ENCODE assay signal across 21 mouse cellular contexts in genomic region chr15:41332451-41332850, GRCm38 (mm10).
DNase-seq lines count a peak whose midpoint lies in the region; ATAC-seq lines count a peak whose summit lies in the region.
"Had no signal": no experiment of that assay in that cellular context is flagged by ENCODE, and none has a peak within 500 bp of the region (broad histone marks: within the 10 kb centered on the region; RNA-seq: fewer than 3 reads in every experiment).

No protein-coding gene starts in this region.

- DNase-seq in layer of hippocampus, adult 9-10 months (ENCODE audit: low spot score) = peak; percentile 18
- no peak for DNase-seq in layer of hippocampus, adult 8-10 months (ENCODE audit: low spot score in 2 of 2)
- no peak for DNase-seq in liver
- no peak for DNase-seq in kidney, postnatal 4 days
- DNase-seq: adrenal gland, adult 8-10 months; B cell, adult 2 months; cerebellum, adult 11-12 months; cerebellum, adult 9-10 months; cerebellum, postnatal 36 days; gastrocnemius, postnatal 36 days; heart, adult 11 months; heart, postnatal 36 days had no signal

- no peak overlapping the region for H3K4me2 ChIP-seq in liver, embryonic 12.5 days
- H3K4me2 ChIP-seq: forebrain, embryonic 15.5 days; heart, embryonic 13.5 days; hindbrain, embryonic 15.5 days had no signal

- H3K9ac ChIP-seq in liver, embryonic 12.5 days = no peak overlapping the region
- H3K9ac ChIP-seq: forebrain, embryonic 15.5 days; heart, embryonic 13.5 days; hindbrain, embryonic 15.5 days had no signal

- H3K27ac ChIP-seq in liver, embryonic 12.5 days = no peak overlapping the region
- H3K27ac ChIP-seq: embryonic facial prominence, embryonic 10.5 days; forebrain, embryonic 15.5 days; heart, embryonic 13.5 days; hindbrain, embryonic 15.5 days had no signal

- H3K4me1 ChIP-seq in erythroblast, embryonic 14.5 days (ENCODE audit: control insufficient read depth) = peaks cover 18% of the 10 kb centered on the region
- peaks cover 4% of the 10 kb centered on the region for H3K4me1 ChIP-seq in liver, embryonic 12.5 days
- H3K4me1 ChIP-seq: embryonic facial prominence, embryonic 10.5 days; forebrain, embryonic 15.5 days; heart, embryonic 13.5 days; hindbrain, embryonic 15.5 days had no signal

- no peaks in the 10 kb centered on the region for H3K9me3 ChIP-seq in erythroblast, embryonic 14.5 days (ENCODE audit: control insufficient read depth, low read length)
- H3K9me3 ChIP-seq in liver, embryonic 12.5 days (replicated peaks) = no peaks in the 10 kb centered on the region
- H3K9me3 ChIP-seq: embryonic facial prominence, embryonic 10.5 days; forebrain, embryonic 15.5 days; G1E; heart, embryonic 13.5 days; hindbrain, embryonic 15.5 days had no signal

- ATAC-seq in erythroblast, adult 5-6 weeks (replicated peaks; ENCODE audit: low FRiP score, poor library complexity, severe bottlenecking) = no peak
- ATAC-seq in liver, embryonic 12.5 days = no peak
- ATAC-seq: CD4-positive, CD25-positive, alpha-beta regulatory T cell, adult 4 months; forebrain, embryonic 15.5 days had no signal

- H3K4me3 ChIP-seq in erythroblast, embryonic 14.5 days (replicated peaks) = peak overlapping the region; percentile 41
- 0 out of 2 replicates have a peak overlapping the region, but pooled peaks have one; percentile 13 for H3K4me3 ChIP-seq in liver, embryonic 12.5 days
- H3K4me3 ChIP-seq: embryonic facial prominence, embryonic 10.5 days; forebrain, embryonic 15.5 days; heart, embryonic 13.5 days; hindbrain, embryonic 15.5 days had no signal

- H3K36me3 ChIP-seq in erythroblast, embryonic 14.5 days (ENCODE audit: control insufficient read depth) = no peaks in the 10 kb centered on the region
- no peaks in the 10 kb centered on the region for H3K36me3 ChIP-seq in liver, embryonic 12.5 days
- H3K36me3 ChIP-seq: embryonic facial prominence, embryonic 10.5 days; forebrain, embryonic 15.5 days; G1E; heart, embryonic 13.5 days; hindbrain, embryonic 15.5 days had no signal

- no peaks in the 10 kb centered on the region for H3K27me3 ChIP-seq in erythroblast, embryonic 14.5 days (ENCODE audit: control insufficient read depth)
- no peaks in the 10 kb centered on the region for H3K27me3 ChIP-seq in liver, embryonic 12.5 days (replicated peaks)
- H3K27me3 ChIP-seq: forebrain, embryonic 15.5 days; heart, embryonic 13.5 days; hindbrain, embryonic 15.5 days had no signal

- 76% methylated on average over 1 of the region's 1 CpGs for WGBS in liver, embryonic 12.5 days (ENCODE audit: insufficient replicate concordance)
